Mouse (Mus musculus) MEL (cell line): ENCODE results near the gene Ddx6.

ENCODE experiments used
- CTCF ChIP-seq, 3 experiments: IDR thresholded peaks in 2 of 3; conservative IDR thresholded peaks in 1 of 3; 2 replicates each; pipeline ENCODE4 v1.5.1; 2011 to 2012; ENCODE audit warnings: low read length in 3 of 3, low read depth in 2 of 3, mild to moderate bottlenecking in 2 of 3, improper control_type of control experiment in 1 of 3, inconsistent platforms in 1 of 3, mixed read lengths in 1 of 3, moderate library complexity in 1 of 3; ENCODE audit not compliant: control insufficient read depth in 1 of 3, insufficient read depth in 1 of 3, poor library complexity in 1 of 3, severe bottlenecking in 1 of 3
- EP300 ChIP-seq, 2 experiments: IDR thresholded peaks; 2 replicates each; pipeline ENCODE4 v1.6.1; 2011; ENCODE audit warnings: improper control_type of control experiment in 2 of 2, low read length in 2 of 2, low read depth in 1 of 2, mild to moderate bottlenecking in 1 of 2
- KAT2A ChIP-seq: conservative IDR thresholded peaks from 2 replicates; pipeline ENCODE4 v1.6.1; 2012; ENCODE audit warnings: low read depth, low read length, improper control_type of control experiment, inconsistent platforms
- MEF2A ChIP-seq: IDR thresholded peaks from 2 replicates; pipeline ENCODE4 v1.6.1; 2014; ENCODE audit warnings: low read depth, mild to moderate bottlenecking, inconsistent platforms, low read length, improper control_type of control experiment; ENCODE audit not compliant: poor library complexity, insufficient replicate concordance, severe bottlenecking; ENCODE audit errors: extremely low read depth
- TBP ChIP-seq: IDR thresholded peaks from 2 replicates; pipeline ENCODE4 v1.8.0; 2011; ENCODE audit warnings: low read depth, low read length, improper control_type of control experiment
- ZKSCAN1 ChIP-seq: IDR thresholded peaks from 2 replicates; pipeline ENCODE4 v1.6.1; 2012; ENCODE audit warnings: low read depth, mild to moderate bottlenecking, inconsistent platforms, low read length, improper control_type of control experiment, moderate library complexity
- ZNF384 ChIP-seq: IDR thresholded peaks from 2 replicates; pipeline ENCODE4 v1.6.1; 2012; ENCODE audit warnings: low read depth, mild to moderate bottlenecking, inconsistent platforms, low read length, improper control_type of control experiment

DNA sequence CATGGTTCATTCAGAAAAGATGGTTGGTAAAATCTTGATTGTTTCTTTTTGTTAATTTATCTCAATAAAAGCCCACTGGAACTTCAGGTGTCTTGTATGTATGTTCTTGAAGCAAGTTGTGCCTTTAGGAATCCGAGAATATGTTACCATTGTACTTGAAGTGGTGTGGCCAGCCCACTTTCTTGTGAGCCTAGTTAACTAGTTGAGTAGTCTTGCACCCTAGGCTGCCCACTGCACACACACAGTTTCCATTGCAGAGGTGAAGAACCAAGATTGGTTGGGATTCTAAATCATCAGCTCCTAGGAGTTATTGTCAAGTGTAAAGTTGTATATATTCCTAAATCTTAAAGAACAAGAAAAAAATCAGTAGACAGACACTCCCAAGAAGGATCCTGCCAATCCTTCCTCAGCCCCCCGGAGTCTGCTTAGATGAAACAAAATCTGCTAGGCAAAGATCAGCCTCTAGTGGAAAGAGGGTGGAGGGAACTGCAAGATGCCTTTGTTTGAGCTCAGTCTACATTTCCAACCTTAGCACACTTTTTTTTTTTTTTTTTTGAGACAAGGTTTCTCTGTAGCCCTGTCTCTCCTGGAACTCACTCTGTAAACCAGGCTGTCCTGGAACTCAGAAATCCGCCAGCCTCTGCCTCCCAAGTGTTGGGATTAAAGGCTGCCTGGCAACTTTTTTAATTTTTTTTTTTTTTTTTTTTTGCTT, 36.1 kb downstream of the Ddx6 start:
- TF ChIP-seq ZKSCAN1 (no peak), EP300 (IDR thresholded peaks at IDR 0.05; ENCODE audit: low read depth in 1 of 2, low read length in 2 of 2) (no peak), KAT2A (no peak), CTCF (IDR thresholded peaks at IDR 0.05 in 2 of 3, conservative IDR thresholded peaks at IDR 0.05 in 1 of 3; ENCODE audit: control insufficient read depth in 1 of 3, insufficient read depth in 1 of 3, low read depth in 2 of 3, low read length in 3 of 3, poor library complexity in 1 of 3, severe bottlenecking in 1 of 3) (no peak), TBP (no peak), MEF2A (no peak), ZNF384 (peak; percentile 81)
